Mouse (Mus musculus) heart, embryonic 16.5 days (tissue): Measurements from ENCODE around the gene Nmt1. TPM values are rescaled to one million over a fixed set of nuclear protein-coding genes. Genes with fewer than 3 reads are reported as not detected.

Source experiments
- ATAC-seq: fragments of 200-750 bp; cut with Nextera tagmentation; replicated peaks from 2 replicates; pipeline ENCODE4 v1.8.0; 2017; ENCODE audit warnings: moderate number of reproducible peaks; ENCODE audit not compliant: insufficient read depth, low FRiP score; ENCODE audit errors: extremely low read depth
- H3K27ac ChIP-seq: fragments of 300-500 bp; sonication (generic); 2 replicates; pipeline ENCODE4 v1.5.1; 2014; ENCODE audit warnings: mild to moderate bottlenecking, low read length, control low read depth, moderate library complexity
- H3K27me3 ChIP-seq: fragments of 300-500 bp; sonication (generic); 2 replicates; pipeline ENCODE4 v1.6.1; 2014; ENCODE audit warnings: low read length, mixed read lengths; ENCODE audit not compliant: control insufficient read depth, insufficient read depth
- H3K36me3 ChIP-seq: fragments of 300-500 bp; sonication (generic); 2 replicates; pipeline ENCODE4 v1.6.1; 2014; ENCODE audit not compliant: control insufficient read depth, insufficient read depth
- H3K4me1 ChIP-seq: fragments of 300-500 bp; sonication (generic); 2 replicates; pipeline ENCODE4 v1.6.1; 2014; ENCODE audit warnings: low read length, mixed read lengths; ENCODE audit not compliant: control insufficient read depth, insufficient read depth
- H3K4me2 ChIP-seq: fragments of 300-500 bp; sonication (generic); 2 replicates; pipeline ENCODE4 v1.6.1; 2014; ENCODE audit warnings: low read depth, mild to moderate bottlenecking, control low read depth, low read length
- H3K4me3 ChIP-seq: fragments of 300-500 bp; sonication (generic); 2 replicates; pipeline ENCODE4 v1.5.1; 2014; ENCODE audit warnings: mild to moderate bottlenecking, control low read depth, low read length
- H3K9ac ChIP-seq: fragments of 300-500 bp; sonication (generic); 2 replicates; pipeline ENCODE4 v1.6.1; 2014; ENCODE audit warnings: low read length, control low read depth
- H3K9me3 ChIP-seq: fragments of 300-500 bp; sonication (generic); replicated peaks from 2 replicates; pipeline ENCODE4 v1.6.1; 2016; ENCODE audit warnings: low read length; ENCODE audit not compliant: control insufficient read depth
- WGBS: fragments of 180-500 bp; shearing (Covaris S2); extraction: QIAGEN DNeasy Blood & Tissue Kit; methylation state at CpG from one replicate; pipeline ENCODE4 v1.1.7; 2014; 5-methylcytosine and 5-hydroxymethylcytosine counted together
- polyA plus RNA-seq: library from polyadenylated mRNA; unstranded; fragments of >200 nt; fragmentation: Nextera tagmentation; extraction: Ambion mirVana; gene quantifications from 2 replicates; pipeline ENCODE4 v1.2.1, GENCODE M21; 2015

Gene Nmt1
- polyA plus RNA-seq, 1 experiment from 2014 or later = 39.1 TPM

- 75% methylated on average over 3 of the region's 3 CpGs for WGBS
- no peak overlapping the region; the same call in 1 of the 2 replicates for H3K9ac ChIP-seq
- no peak for ATAC-seq
These were observed 1.1 kb upstream of the Nmt1 start for GRCm38 (mm10) chr11:103026901-103027300.

GRCm38 (mm10) chr11:103027570-103028175, 317 bp upstream of the Nmt1 start:
- peak overlapping the region; percentile 83 for H3K9ac ChIP-seq
- peak overlapping the region; percentile 84 for H3K27ac ChIP-seq
- peaks cover 14% of the 10 kb centered on the region for H3K4me1 ChIP-seq
- WGBS = 16% methylated on average over 8 of the region's 8 CpGs
- H3K36me3 ChIP-seq = peaks cover 6% of the 10 kb centered on the region
- ATAC-seq = peak; percentile 8; the same call in 1 of the 2 replicates
- peak overlapping the region; percentile 89 for H3K4me3 ChIP-seq
- H3K9me3 ChIP-seq = no peaks in the 10 kb centered on the region
- H3K4me2 ChIP-seq = peak overlapping the region; percentile 74
- H3K27me3 ChIP-seq = no peaks in the 10 kb centered on the region

More at GRCm38 (mm10) chr11:103026901-103027300, 1.1 kb upstream of the Nmt1 start:
- Histone ChIP-seq H3K36me3 (peaks cover 6% of the 10 kb centered on the region), H3K27ac (no peak overlapping the region), H3K4me3 (no peak overlapping the region), H3K4me1 (peaks cover 14% of the 10 kb centered on the region), H3K4me2 (peak overlapping the region; percentile 74), H3K27me3 (no peaks in the 10 kb centered on the region), H3K9me3 (no peaks in the 10 kb centered on the region)

GRCm38 (mm10) chr11:103033030-103033429, 5.0 kb downstream of the Nmt1 start:
- no peak for ATAC-seq
- H3K9ac ChIP-seq = no peak overlapping the region
- no peak overlapping the region for H3K4me2 ChIP-seq
- no peak overlapping the region for H3K4me3 ChIP-seq
- no peaks in the 10 kb centered on the region for H3K27me3 ChIP-seq
- H3K9me3 ChIP-seq = no peaks in the 10 kb centered on the region
- peaks cover 11% of the 10 kb centered on the region for H3K4me1 ChIP-seq
- no peak overlapping the region for H3K27ac ChIP-seq
- H3K36me3 ChIP-seq = no peaks in the 10 kb centered on the region
- WGBS = 78% methylated on average over 3 of the region's 3 CpGs

GRCm38 (mm10) chr11:103035007-103035406, 7.0 kb downstream of the Nmt1 start:
- no peaks in the 10 kb centered on the region for H3K9me3 ChIP-seq
- no peak for ATAC-seq
- no peak overlapping the region for H3K27ac ChIP-seq
- H3K27me3 ChIP-seq = no peaks in the 10 kb centered on the region
- no peak overlapping the region for H3K4me2 ChIP-seq
- H3K4me1 ChIP-seq = peaks cover 8% of the 10 kb centered on the region
- H3K9ac ChIP-seq = no peak overlapping the region
- 73% methylated on average over 6 of the region's 6 CpGs for WGBS
- H3K36me3 ChIP-seq = peaks cover 3% of the 10 kb centered on the region; the same call in 1 of the 2 replicates
- no peak overlapping the region for H3K4me3 ChIP-seq

- peaks cover 8% of the 10 kb centered on the region for H3K4me1 ChIP-seq
- H3K4me2 ChIP-seq = no peak overlapping the region
- 88% methylated on average over 8 of the region's 8 CpGs for WGBS
- no peak overlapping the region for H3K4me3 ChIP-seq
- peaks cover 3% of the 10 kb centered on the region; the same call in 1 of the 2 replicates for H3K36me3 ChIP-seq
- H3K9me3 ChIP-seq = no peaks in the 10 kb centered on the region
- no peaks in the 10 kb centered on the region for H3K27me3 ChIP-seq
- ATAC-seq = no peak
- H3K27ac ChIP-seq = no peak overlapping the region
- no peak overlapping the region for H3K9ac ChIP-seq
These were observed 9.0 kb downstream of the Nmt1 start for GRCm38 (mm10) chr11:103036881-103037465.

GRCm38 (mm10) chr11:103038037-103038436, 10.0 kb downstream of the Nmt1 start:
- Histone ChIP-seq H3K4me2 (no peak overlapping the region), H3K36me3 (peaks cover 3% of the 10 kb centered on the region; the same call in 1 of the 2 replicates), H3K4me3 (no peak overlapping the region), H3K27ac (no peak overlapping the region), H3K9me3 (no peaks in the 10 kb centered on the region), H3K9ac (no peak overlapping the region), H3K4me1 (peaks cover 5% of the 10 kb centered on the region; the same call in 1 of the 2 replicates), H3K27me3 (no peaks in the 10 kb centered on the region)
- ATAC-seq = no peak
- WGBS = 51% methylated on average over 6 of the region's 6 CpGs

GRCm38 (mm10) chr11:103042828-103043227, 14.8 kb downstream of the Nmt1 start:
- no peak overlapping the region for H3K4me2 ChIP-seq
- 69% methylated on average over 4 of the region's 4 CpGs for WGBS

GRCm38 (mm10) chr11:103043982-103044381, 16.0 kb downstream of the Nmt1 start:
- WGBS = 96% methylated on average over 3 of the region's 3 CpGs
- H3K9ac ChIP-seq = no peak overlapping the region
- H3K27ac ChIP-seq = no peak overlapping the region

More at GRCm38 (mm10) chr11:103042828-103043227, 14.8 kb downstream of the Nmt1 start:
- Histone ChIP-seq H3K9ac (no peak overlapping the region), H3K9me3 (no peaks in the 10 kb centered on the region), H3K36me3 (peaks cover 36% of the 10 kb centered on the region), H3K4me3 (no peak overlapping the region), H3K27ac (no peak overlapping the region), H3K27me3 (no peaks in the 10 kb centered on the region), H3K4me1 (0 out of 2 replicates have a peak, but pooled peaks cover 2% of the 10 kb centered on the region)
- no peak for ATAC-seq

GRCm38 (mm10) chr11:103046286-103046685, 18.3 kb downstream of the Nmt1 start:
- no peak overlapping the region for H3K4me3 ChIP-seq
- peaks cover 36% of the 10 kb centered on the region for H3K36me3 ChIP-seq
- no peaks in the 10 kb centered on the region for H3K9me3 ChIP-seq
- no peak overlapping the region for H3K9ac ChIP-seq
- 69% methylated on average over 8 of the region's 8 CpGs for WGBS
- H3K4me2 ChIP-seq = no peak overlapping the region
- no peak for ATAC-seq
- no peaks in the 10 kb centered on the region for H3K27me3 ChIP-seq
- no peaks in the 10 kb centered on the region; the same call in 1 of the 2 replicates for H3K4me1 ChIP-seq
- H3K27ac ChIP-seq = no peak overlapping the region

More at GRCm38 (mm10) chr11:103043982-103044381, 16.0 kb downstream of the Nmt1 start:
- Histone ChIP-seq H3K4me2 (no peak overlapping the region), H3K36me3 (peaks cover 33% of the 10 kb centered on the region), H3K9me3 (no peaks in the 10 kb centered on the region), H3K27me3 (no peaks in the 10 kb centered on the region), H3K4me3 (no peak overlapping the region), H3K4me1 (no peaks in the 10 kb centered on the region)
- no peak for ATAC-seq
